Mouse (Mus musculus) spleen, adult 18-20 months (tissue): ENCODE measurements around the gene Tiam1.
A peak's percentile ranks its signal among the peaks of the same experiment; 100 is the strongest.

Experiments
- DNase-seq, 2 experiments: peaks; one replicate each; pipeline ENCODE4 v3.0.0; 2022; ENCODE audit warnings: mixed read lengths in 2 of 2

Tiam1 gene

GRCm38 (mm10) chr16:89773657-89774552 is 369.7 kb downstream of the Tiam1 start:
- peak; percentile 30 to 68 for DNase-seq

GRCm38 (mm10) chr16:89765919-89766318 is 377.6 kb downstream of the Tiam1 start:
- DNase-seq: no peak

DNA sequence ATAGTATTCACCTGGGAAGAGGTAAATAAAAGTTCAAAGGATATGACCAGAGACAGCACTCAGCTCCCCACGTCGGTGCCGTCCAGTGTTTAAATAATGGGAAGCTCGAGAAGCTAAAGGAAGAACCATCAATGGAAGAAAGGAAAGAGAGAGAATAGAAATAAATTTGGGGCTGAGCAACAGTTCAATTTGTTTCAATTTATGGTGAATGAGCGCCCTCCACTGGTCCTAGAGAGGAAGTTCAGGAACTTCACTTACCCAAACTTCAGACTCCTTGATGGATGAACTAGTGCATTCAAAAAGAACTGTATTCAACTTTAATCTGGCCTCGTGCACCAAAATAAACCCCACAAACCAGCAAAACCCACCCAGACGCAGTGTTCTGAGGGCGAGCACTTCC is 378.1 kb downstream of the Tiam1 start:
- no peak for DNase-seq

DNA sequence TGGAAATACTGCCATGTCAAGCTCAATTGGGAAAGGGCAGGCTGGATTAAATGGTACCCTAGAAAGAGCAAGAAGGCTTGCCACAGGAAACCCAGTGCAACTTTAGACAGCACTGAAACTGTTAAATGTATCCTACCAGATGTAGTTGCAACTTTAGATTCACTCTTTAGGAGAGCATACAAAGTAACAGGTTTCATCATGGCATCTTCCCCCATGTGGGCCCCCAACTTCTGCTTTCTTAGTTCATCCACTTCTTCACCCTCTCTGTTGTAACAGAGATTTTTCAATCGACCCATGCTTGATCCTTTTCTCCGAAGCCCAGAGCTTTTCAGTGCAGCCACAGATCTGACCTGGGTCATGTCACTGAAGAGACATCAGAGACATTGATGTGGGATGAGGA is 379.8 kb downstream of the Tiam1 start:
- DNase-seq: no peak

- DNase-seq: no peak
Observed at GRCm38 (mm10) chr16:89762523-89762922, 381.0 kb downstream of the Tiam1 start.

GRCm38 (mm10) chr16:89762096-89762495 is 381.5 kb downstream of the Tiam1 start:
- DNase-seq: no peak

GRCm38 (mm10) chr16:89757384-89757783 is 386.2 kb downstream of the Tiam1 start:
- DNase-seq: no peak

- DNase-seq: no peak
Observed at GRCm38 (mm10) chr16:89754709-89755108, 388.9 kb downstream of the Tiam1 start.

GRCm38 (mm10) chr16:89747864-89748263 is 395.7 kb downstream of the Tiam1 start:
- no peak for DNase-seq

DNA sequence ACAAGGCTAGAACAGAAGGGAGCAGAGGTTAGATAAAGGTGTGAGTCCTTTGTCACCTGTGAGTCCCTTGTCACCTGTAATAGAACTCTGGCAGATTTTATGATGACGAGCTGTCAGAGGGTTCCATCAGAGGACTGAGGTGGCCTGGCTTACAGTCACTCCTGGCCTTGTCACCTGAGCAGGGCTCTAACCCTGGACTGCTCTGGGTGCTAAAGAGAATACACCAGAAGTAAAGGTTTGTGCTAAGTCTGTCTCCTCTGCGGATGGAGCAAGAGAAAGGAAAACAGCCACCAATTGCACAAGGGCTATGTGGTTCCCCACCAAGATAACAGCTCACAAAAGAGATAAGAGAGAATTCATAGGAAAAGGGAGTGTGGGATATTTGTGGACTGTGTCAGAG is 404.0 kb downstream of the Tiam1 start:
- no peak for DNase-seq

DNA sequence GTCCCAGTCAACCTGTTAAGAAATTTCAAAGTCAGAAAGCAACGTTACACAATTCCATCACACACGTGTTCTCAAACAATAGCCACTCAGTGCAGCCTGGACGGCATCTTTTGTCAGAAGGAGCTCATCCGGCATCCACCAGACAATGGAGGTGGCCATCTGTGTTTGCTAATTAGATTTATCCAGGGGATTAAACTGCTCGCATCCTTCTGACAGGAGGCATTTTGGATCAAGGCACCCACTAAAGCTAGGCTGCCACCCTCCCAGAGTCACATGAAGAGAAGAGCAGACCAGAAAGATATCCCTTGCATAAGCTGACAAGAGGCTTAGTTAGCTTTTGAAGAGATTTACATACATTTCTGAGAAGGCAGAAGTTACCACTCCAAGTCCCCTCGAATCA is 404.6 kb downstream of the Tiam1 start:
- no peak for DNase-seq
